Mouse (Mus musculus): ENCODE measurements around the gene Slc25a21. TPM values are rescaled to one million over a fixed set of nuclear protein-coding genes. Genes with fewer than 3 reads are reported as not detected.

Slc25a21 gene
- polyA plus RNA-seq, 1 experiment from 2014 or later, result 0.08 TPM

DNA sequence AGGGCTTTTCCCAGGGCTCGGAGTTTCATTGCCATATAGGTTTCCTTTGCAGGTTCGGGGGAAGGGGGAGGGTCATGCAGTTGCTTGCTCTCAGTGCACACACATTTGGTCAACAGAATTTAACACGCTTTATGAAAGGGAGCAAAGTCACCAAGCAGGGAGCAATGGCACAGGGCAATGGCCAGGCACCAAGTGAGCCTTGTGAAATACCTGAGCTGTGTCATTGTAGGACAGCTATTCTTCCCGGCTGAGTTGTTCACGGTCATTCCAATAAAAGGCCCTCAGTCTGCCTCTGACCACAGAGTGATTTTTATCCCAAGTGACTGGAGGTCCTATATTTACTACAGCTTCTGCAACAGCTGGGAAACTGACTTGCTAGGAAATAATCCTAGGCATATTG lies 427.9 kb downstream of the Slc25a21 start:
- ATAC-seq, result no peak
- 71% methylated on average over 5 of the region's 5 CpGs for WGBS
- no peaks in the 10 kb centered on the region for H3K27me3 ChIP-seq (replicated peaks; ENCODE audit: control insufficient read depth, insufficient read depth, low read length)
- no peak for TF ChIP-seq CTCF (IDR thresholded peaks at IDR 0.05; ENCODE audit: low read depth)
- no peak overlapping the region for H3K27ac ChIP-seq (ENCODE audit: low read depth, low read length)
- no peaks in the 10 kb centered on the region for H3K4me1 ChIP-seq (replicated peaks; ENCODE audit: control insufficient read depth, insufficient read depth, low read length)
- no peaks in the 10 kb centered on the region for H3K9me3 ChIP-seq (ENCODE audit: control insufficient read depth)
- no peaks in the 10 kb centered on the region for H3K36me3 ChIP-seq (ENCODE audit: control insufficient read depth, insufficient read depth)
- H3K4me3 ChIP-seq (ENCODE audit: low read depth, low read length), result no peak overlapping the region
- H3K9ac ChIP-seq (ENCODE audit: low read depth, low read length), result no peak overlapping the region
- H3K4me2 ChIP-seq (replicated peaks; ENCODE audit: low read depth), result no peak overlapping the region

DNA sequence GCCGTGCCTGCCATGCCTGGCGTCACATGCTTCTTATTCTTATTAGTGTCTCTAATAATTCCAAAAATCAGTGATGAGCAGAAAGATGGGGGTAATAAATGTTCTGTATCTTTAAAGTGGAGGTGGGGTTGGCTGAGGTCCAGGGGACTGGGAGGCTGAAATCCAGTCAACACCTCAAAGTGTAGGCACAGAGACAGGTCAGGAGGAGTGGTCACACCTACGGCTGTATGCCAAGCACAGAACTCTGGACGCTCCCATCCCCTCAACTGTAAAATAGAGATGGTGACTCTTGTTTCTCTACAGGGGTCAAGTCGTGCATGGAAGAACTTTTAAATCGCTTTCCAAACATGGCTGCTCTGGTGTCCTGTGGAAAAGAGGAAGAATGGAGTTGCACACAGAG lies 429.8 kb downstream of the Slc25a21 start:
- 88% methylated on average over 6 of the region's 6 CpGs for WGBS
- Histone ChIP-seq H3K4me2 (replicated peaks; ENCODE audit: low read depth) (no peak overlapping the region), H3K4me3 (ENCODE audit: low read depth, low read length) (no peak overlapping the region), H3K36me3 (ENCODE audit: control insufficient read depth, insufficient read depth) (no peaks in the 10 kb centered on the region), H3K27ac (ENCODE audit: low read depth, low read length) (no peak overlapping the region), H3K9ac (ENCODE audit: low read depth, low read length) (no peak overlapping the region), H3K9me3 (ENCODE audit: control insufficient read depth) (no peaks in the 10 kb centered on the region), H3K4me1 (replicated peaks; ENCODE audit: control insufficient read depth, insufficient read depth, low read length) (no peaks in the 10 kb centered on the region), H3K27me3 (replicated peaks; ENCODE audit: control insufficient read depth, insufficient read depth, low read length) (no peaks in the 10 kb centered on the region)
- TF ChIP-seq CTCF (IDR thresholded peaks at IDR 0.05; ENCODE audit: low read depth), result no peak
- ATAC-seq, result no peak

DNA sequence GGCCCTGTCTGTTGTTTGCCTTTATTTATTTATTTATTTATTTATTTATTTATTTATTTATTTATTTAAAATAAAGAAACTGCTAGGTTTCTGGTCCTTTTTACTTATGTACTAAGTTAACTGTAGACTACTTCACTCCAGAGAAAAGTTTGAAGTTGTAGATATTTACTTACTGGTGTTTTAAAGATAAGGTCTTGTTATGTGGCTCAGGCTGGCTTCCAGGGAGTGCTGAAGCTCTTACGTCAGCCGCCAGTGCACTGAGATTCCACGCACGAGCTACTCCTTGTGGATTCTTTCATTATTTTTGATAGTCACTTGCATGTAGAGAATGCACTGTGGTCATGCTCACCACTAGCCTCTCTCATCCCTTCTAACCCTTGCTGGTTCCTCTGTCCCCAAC lies 460.2 kb downstream of the Slc25a21 start:
- H3K27me3 ChIP-seq (replicated peaks; ENCODE audit: control insufficient read depth, insufficient read depth, low read length), result no peaks in the 10 kb centered on the region
- no peaks in the 10 kb centered on the region for H3K4me1 ChIP-seq (replicated peaks; ENCODE audit: control insufficient read depth, insufficient read depth, low read length)
- H3K9me3 ChIP-seq (ENCODE audit: control insufficient read depth), result no peaks in the 10 kb centered on the region
- no peak overlapping the region for H3K4me2 ChIP-seq (replicated peaks; ENCODE audit: low read depth)
- H3K36me3 ChIP-seq (ENCODE audit: control insufficient read depth, insufficient read depth), result no peaks in the 10 kb centered on the region
- TF ChIP-seq CTCF (IDR thresholded peaks at IDR 0.05; ENCODE audit: low read depth), result no peak
- WGBS, result 84% methylated on average over 4 of the region's 4 CpGs
- H3K9ac ChIP-seq (ENCODE audit: low read depth, low read length), result no peak overlapping the region
- no peak for ATAC-seq
- H3K27ac ChIP-seq (ENCODE audit: low read depth, low read length), result no peak overlapping the region
- no peak overlapping the region for H3K4me3 ChIP-seq (ENCODE audit: low read depth, low read length)

DNA sequence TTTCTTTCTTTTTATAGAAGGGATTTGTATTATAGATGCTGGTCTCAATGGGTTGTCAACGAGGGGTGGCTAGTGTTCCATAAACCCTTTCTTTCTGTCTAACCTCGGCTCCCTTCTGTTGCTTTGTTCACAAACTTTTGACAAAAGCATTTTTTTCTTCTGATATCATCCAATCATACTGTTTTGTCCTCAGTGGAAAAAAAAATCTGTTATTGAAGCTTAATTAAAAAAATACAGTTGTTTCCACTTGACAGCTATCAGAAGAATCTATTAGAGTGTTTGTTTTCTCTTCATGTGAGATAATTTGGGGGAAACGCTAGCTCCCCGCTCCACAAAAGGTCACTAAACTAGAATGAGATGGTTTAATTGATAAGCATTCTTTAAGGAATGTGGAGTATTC lies 469.6 kb downstream of the Slc25a21 start:
- Histone ChIP-seq H3K27me3 (replicated peaks; ENCODE audit: control insufficient read depth, insufficient read depth, low read length) (no peaks in the 10 kb centered on the region), H3K36me3 (ENCODE audit: control insufficient read depth, insufficient read depth) (no peaks in the 10 kb centered on the region), H3K9ac (ENCODE audit: low read depth, low read length) (no peak overlapping the region), H3K4me2 (replicated peaks; ENCODE audit: low read depth) (no peak overlapping the region), H3K4me1 (replicated peaks; ENCODE audit: control insufficient read depth, insufficient read depth, low read length) (no peaks in the 10 kb centered on the region), H3K4me3 (ENCODE audit: low read depth, low read length) (no peak overlapping the region), H3K9me3 (ENCODE audit: control insufficient read depth) (no peaks in the 10 kb centered on the region), H3K27ac (ENCODE audit: low read depth, low read length) (no peak overlapping the region)
- 49% methylated on average over 4 of the region's 4 CpGs for WGBS
- no peak for TF ChIP-seq CTCF (IDR thresholded peaks at IDR 0.05; ENCODE audit: low read depth)
- ATAC-seq, result no peak

DNA sequence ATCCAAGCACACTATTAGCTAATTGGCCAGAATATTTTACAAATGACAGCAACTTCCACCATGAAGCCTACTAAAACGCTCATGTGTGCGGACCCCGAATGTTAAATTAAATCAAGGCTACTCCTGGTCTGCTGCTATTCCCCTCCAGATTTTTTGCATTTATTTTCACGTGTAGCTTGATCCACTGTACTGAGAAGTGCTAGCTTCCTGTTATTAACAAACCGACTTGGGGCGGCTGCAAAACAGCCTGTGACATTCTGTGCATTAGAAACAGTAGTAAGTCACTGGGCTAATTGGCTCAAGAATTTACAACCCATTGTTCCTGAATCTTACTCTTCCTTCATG lies 478.6 kb downstream of the Slc25a21 start:
- no peak for TF ChIP-seq CTCF (IDR thresholded peaks at IDR 0.05; ENCODE audit: low read depth)
- H3K27ac ChIP-seq (ENCODE audit: low read depth, low read length), result no peak overlapping the region
- no peak overlapping the region for H3K4me2 ChIP-seq (replicated peaks; ENCODE audit: low read depth)
- no peaks in the 10 kb centered on the region for H3K36me3 ChIP-seq (ENCODE audit: control insufficient read depth, insufficient read depth)
- 34% methylated on average over 6 of the region's 6 CpGs for WGBS
- H3K4me1 ChIP-seq (replicated peaks; ENCODE audit: control insufficient read depth, insufficient read depth, low read length), result no peaks in the 10 kb centered on the region
- no peak overlapping the region for H3K9ac ChIP-seq (ENCODE audit: low read depth, low read length)
- H3K9me3 ChIP-seq (ENCODE audit: control insufficient read depth), result no peaks in the 10 kb centered on the region
- no peaks in the 10 kb centered on the region for H3K27me3 ChIP-seq (replicated peaks; ENCODE audit: control insufficient read depth, insufficient read depth, low read length)
- ATAC-seq, result no peak
- no peak overlapping the region for H3K4me3 ChIP-seq (ENCODE audit: low read depth, low read length)

DNA sequence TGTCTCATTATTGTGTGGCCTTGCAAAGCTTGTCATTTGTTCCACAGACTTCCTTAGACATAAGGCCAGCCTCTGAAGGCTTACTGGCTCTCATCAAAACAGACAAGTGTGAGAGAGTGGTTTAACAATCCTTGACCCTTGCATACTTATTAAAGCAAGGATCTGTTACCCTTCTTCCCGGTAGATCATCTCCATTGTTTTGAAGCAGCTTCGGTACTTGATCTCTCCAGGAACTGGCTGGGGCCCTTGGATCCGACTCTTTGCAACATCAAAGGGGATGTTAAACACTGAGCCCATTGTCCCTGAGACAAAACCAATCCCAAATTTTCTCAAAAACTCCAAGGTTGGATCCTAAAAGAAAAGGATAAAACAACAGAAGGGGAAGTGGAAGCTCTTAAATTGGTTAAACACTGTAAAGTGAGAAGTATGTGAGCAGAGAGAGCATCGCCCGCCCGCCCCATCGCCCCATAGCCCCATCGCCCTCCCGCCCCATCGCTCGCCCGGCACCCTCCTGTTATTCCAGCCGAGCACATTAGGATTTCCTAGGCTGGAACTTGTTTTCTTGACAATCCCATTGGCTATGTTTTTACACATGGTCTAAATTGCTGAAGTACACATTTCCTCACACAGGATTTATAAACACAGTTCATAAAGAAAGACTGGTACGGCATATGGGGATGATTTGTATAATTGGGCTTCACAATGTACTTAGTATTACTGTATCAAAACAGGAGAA lies 479.1 kb downstream of the Slc25a21 start:
- no peak overlapping the region for H3K4me2 ChIP-seq (replicated peaks; ENCODE audit: low read depth)
- WGBS, result 42% methylated on average over 14 of the region's 14 CpGs
- no peak overlapping the region for H3K4me3 ChIP-seq (ENCODE audit: low read depth, low read length)
- no peak overlapping the region for H3K27ac ChIP-seq (ENCODE audit: low read depth, low read length)
- H3K9me3 ChIP-seq (ENCODE audit: control insufficient read depth), result no peaks in the 10 kb centered on the region
- no peak overlapping the region for H3K9ac ChIP-seq (ENCODE audit: low read depth, low read length)
- no peak for ATAC-seq
- TF ChIP-seq CTCF (IDR thresholded peaks at IDR 0.05; ENCODE audit: low read depth), result no peak
- H3K4me1 ChIP-seq (replicated peaks; ENCODE audit: control insufficient read depth, insufficient read depth, low read length), result no peaks in the 10 kb centered on the region
- H3K36me3 ChIP-seq (ENCODE audit: control insufficient read depth, insufficient read depth), result no peaks in the 10 kb centered on the region
- H3K27me3 ChIP-seq (replicated peaks; ENCODE audit: control insufficient read depth, insufficient read depth, low read length), result no peaks in the 10 kb centered on the region

DNA sequence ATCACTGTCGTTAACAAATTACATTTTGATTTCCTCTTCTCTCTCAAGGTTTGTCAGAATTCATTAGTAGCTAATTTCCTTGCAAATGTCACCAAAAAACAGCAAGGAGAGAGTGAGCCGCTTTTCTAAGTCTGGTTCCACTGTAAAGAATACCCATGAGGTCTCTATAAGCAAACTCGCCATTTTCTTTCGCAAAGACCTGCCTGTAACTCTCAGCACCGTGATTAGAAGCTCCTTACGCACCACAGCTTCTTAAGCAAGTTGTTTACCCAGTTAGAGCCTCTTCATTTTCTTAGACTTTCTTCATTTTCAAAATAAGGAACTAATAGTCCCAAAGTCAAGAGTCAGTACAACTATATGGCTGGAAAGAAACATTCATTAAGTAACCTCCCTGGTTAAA lies 496.3 kb downstream of the Slc25a21 start:
- H3K4me3 ChIP-seq (ENCODE audit: low read depth, low read length), result no peak overlapping the region
- TF ChIP-seq CTCF (IDR thresholded peaks at IDR 0.05; ENCODE audit: low read depth), result no peak
- no peak overlapping the region for H3K9ac ChIP-seq (ENCODE audit: low read depth, low read length)
- no peaks in the 10 kb centered on the region for H3K36me3 ChIP-seq (ENCODE audit: control insufficient read depth, insufficient read depth)
- peaks cover 64% of the 10 kb centered on the region for H3K27me3 ChIP-seq (replicated peaks; ENCODE audit: control insufficient read depth, insufficient read depth, low read length)
- WGBS, result 26% methylated on average over 6 of the region's 6 CpGs
- no peak for ATAC-seq
- H3K27ac ChIP-seq (ENCODE audit: low read depth, low read length), result no peak overlapping the region
- no peaks in the 10 kb centered on the region; the same call in 1 of the 2 replicates for H3K4me1 ChIP-seq (replicated peaks; ENCODE audit: control insufficient read depth, insufficient read depth, low read length)
- H3K9me3 ChIP-seq (ENCODE audit: control insufficient read depth), result no peaks in the 10 kb centered on the region
- no peak overlapping the region for H3K4me2 ChIP-seq (replicated peaks; ENCODE audit: low read depth)
